Mouse (Mus musculus): Measurements from ENCODE around the gene Igf2bp1. TPM values are rescaled to one million over a fixed set of nuclear protein-coding genes. Genes with fewer than 3 reads are reported as not detected.

Igf2bp1 gene
- total RNA-seq (2022) = not detected

DNA sequence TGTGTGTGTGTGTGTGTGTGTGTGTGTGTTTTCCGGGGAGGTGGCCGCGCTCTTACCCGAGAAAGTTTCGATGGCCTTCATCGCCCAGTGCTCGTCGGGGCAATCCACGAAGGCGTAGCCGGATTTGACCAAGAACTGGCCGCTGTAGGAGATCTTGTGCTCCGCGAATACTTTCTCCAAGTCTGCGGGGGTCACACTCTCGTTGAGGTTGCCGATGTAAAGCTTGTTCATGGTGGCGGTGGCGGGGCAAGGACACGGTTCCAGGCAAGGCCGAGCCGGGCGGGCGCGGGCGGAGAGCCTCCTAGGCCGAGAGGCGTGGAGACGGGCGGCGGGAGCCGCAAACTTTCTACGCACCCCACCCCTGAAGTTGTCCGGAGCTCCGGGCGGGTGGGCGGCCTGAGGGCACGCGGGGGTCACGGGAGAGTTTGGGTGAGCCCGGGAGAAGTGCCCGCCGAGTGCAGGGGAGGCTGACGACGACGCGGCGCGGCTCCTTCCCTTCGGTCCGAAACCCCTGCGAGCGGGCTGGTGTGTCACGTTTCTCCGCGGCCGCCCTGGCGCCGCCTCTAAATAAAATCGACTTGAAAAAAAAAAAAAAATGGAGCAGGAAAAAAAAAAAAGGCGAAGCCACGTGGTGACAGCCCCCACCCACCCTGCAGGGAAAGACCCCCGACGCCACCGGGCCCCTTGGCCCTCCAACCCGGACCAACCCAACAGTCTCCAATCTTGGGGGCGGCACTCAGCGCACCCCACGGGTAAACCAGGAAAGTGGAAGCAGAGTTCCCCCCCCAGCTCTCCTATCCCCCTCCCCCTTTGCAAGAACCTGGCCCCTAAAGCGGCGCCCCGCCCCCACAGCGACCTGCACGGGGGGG is at the start of gene Igf2bp1:
Igf2bp1 (minus strand) TSS at position 538 of the 869 bp plus-strand sequence.
- DNase-seq (ENCODE audit: low spot score in 2 of 2) = no peak

- no peak for DNase-seq (ENCODE audit: low spot score in 2 of 2)
Measured at GRCm38 (mm10) chr11:96050854-96051253, 45.1 kb upstream of the Igf2bp1 start.

- no peak for DNase-seq (ENCODE audit: low spot score in 2 of 2)
Measured at GRCm38 (mm10) chr11:96049939-96050338, 44.2 kb upstream of the Igf2bp1 start.

DNA sequence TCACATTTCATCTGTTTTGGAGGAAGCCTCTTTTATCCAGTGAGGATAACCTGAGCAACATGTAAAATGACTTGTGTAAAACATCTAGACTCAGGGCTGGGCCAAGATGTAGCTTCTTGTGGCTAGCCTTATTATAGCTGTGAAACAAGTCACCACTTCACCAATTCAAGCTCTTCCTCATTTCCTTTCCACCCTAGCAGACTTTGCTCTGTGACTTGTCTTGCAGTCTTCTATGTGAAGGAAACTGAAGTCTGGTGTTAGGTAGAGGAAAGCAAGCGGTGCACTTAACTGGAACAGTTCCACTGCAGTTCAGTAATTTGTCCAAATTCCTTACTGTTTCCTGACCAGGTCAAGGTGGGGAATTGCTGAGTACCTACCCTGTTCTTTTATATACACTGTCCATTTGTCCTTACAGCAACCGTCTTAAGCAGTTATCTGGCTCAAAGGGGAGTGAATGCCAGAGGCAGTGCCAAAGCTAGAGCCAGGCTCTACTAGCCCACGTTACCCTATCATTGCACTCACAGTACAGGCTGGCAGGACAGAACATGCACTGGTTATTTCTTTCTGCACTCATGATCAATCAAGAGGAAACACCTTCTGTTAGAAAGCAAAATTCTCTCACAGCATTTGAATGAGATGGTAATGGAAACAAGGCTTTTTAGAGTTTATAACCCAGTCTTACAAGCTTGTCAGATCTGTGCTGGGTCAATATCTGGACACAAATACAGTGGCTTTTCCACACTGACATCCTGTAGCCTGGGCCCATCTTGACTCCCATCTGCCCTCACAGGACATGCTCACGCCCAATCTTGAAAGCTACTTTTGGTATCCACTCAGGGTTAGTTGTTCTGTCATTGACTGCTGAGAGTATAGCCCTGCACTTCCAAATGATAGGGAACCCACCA is 42.0 kb upstream of the Igf2bp1 start:
- DNase-seq (ENCODE audit: low spot score in 2 of 2) = no peak

- no peak for DNase-seq (ENCODE audit: low spot score in 2 of 2)
Measured at GRCm38 (mm10) chr11:96046793-96047192, 41.1 kb upstream of the Igf2bp1 start.

DNA sequence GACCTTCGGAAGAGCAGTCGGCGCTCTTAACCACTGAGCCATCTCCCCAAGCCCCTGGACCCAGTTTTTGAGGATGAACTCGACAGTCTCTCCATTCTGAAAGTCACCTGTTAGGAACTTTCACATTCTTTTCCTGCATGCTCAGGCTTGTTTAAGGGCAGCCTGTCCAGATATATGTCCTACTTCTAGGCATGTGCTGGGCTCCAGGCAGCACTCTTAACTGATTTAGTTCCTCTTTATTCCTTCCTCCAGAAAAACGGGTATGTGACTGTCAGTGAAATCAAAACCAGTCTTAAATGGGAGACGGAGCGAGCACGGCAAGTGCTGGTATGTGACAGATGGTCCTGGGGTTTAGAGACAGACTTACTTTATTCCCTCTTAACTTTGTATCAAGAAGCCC is 40.3 kb upstream of the Igf2bp1 start:
- DNase-seq (ENCODE audit: low spot score in 2 of 2) = no peak

GRCm38 (mm10) chr11:96044803-96045567 is 39.2 kb upstream of the Igf2bp1 start:
- no peak for DNase-seq (ENCODE audit: low spot score in 2 of 2)

GRCm38 (mm10) chr11:96038560-96038959 is 32.8 kb upstream of the Igf2bp1 start:
- no peak for DNase-seq (ENCODE audit: low spot score in 2 of 2)

- no peak for DNase-seq (ENCODE audit: low spot score in 2 of 2)
Measured at GRCm38 (mm10) chr11:96037499-96037898, 31.8 kb upstream of the Igf2bp1 start.

DNA sequence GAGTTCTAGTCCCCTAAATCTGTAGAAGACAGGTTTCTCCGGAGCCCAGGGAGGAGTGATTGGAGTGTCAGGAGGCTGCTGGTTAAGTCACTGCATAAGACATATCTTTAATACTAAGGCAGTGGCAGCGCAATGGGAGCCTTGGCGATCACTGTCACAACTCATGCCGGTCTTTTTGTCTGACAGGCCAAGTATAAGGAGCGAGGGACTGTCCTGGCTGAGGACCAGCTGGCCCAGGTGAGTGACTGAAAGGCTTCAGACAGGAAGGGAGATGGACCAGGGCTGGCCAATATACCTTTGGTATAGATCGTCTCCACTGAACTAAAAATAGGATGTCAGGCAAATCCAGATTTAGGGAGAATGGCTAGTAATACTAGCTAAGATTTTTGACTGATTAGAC is 29.4 kb upstream of the Igf2bp1 start:
- DNase-seq (ENCODE audit: low spot score in 2 of 2) = no peak

DNA sequence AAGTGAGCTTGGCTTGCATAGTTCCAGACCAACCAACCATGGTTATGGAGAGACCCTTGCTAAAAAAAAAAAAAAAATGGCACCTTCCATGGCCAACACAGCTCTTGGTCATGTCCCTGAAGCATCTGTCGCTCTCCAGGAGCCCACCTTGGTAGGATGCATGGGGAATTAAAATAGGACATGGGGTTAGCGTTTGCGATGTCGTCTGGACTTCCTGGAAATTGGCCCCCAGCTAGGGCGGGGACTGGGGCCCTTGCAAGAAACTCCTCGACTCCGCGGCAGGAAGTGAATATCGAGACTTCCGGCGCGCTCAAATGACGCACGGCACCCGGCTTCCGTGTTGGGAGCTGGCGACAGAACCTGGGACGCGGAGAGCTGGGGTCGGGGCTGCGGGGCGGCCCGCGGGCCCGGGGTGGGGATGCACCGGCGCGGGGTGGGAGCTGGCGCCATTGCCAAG is 28.9 kb upstream of the Igf2bp1 start, which contains the start of gene Snf8:
Snf8 (plus strand) TSS at position 290 of the 457 bp plus-strand sequence.
- peak; percentile 91 to 94 for DNase-seq (ENCODE audit: low spot score in 2 of 2)

- DNase-seq (ENCODE audit: low spot score in 2 of 2) = no peak
Measured at GRCm38 (mm10) chr11:96034116-96034515, 28.4 kb upstream of the Igf2bp1 start.

DNA sequence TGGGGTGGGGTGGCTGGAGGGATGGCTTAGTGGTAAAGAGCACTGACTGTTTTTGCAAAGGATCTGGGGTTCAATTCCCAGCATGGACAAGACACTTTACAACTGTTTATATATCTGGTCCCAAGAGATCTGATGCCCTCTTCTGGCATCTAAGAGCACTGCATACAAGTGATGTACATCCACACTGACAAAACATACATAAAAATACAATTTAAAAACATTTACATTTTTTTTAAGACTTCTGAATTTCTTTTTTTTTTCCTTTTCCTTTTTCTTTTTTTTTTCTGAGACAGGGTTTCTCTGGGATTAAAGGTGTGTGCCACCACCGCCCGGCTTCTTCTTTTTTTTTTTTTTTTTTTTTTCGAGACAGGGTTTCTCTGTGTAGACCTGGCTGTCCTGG is 27.5 kb upstream of the Igf2bp1 start:
- no peak for DNase-seq (ENCODE audit: low spot score in 2 of 2)

DNA sequence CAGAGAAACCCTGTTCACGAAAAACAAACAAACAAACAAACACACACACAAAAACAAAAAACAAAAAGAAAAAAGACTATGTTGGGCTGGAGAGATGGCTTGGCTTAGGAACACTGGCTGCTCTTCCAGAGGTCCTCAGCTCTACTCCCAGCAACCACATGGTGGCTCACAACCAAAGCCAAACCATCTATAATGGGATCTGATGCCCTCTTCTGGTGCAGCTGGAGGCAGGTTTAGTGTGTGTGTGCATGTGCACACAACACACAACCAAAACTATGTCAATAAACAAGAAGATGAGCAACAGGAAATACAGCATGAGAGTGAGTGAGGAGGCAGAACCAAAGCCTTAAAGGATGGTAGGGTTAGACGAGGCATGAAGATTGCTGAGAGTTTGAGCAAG is 26.0 kb upstream of the Igf2bp1 start:
- no peak for DNase-seq (ENCODE audit: low spot score in 2 of 2)

GRCm38 (mm10) chr11:96030571-96030970 is 24.8 kb upstream of the Igf2bp1 start:
- no peak for DNase-seq (ENCODE audit: low spot score in 2 of 2)

- no peak for DNase-seq (ENCODE audit: low spot score in 2 of 2)
Measured at GRCm38 (mm10) chr11:96028130-96028529, 22.4 kb upstream of the Igf2bp1 start.

DNA sequence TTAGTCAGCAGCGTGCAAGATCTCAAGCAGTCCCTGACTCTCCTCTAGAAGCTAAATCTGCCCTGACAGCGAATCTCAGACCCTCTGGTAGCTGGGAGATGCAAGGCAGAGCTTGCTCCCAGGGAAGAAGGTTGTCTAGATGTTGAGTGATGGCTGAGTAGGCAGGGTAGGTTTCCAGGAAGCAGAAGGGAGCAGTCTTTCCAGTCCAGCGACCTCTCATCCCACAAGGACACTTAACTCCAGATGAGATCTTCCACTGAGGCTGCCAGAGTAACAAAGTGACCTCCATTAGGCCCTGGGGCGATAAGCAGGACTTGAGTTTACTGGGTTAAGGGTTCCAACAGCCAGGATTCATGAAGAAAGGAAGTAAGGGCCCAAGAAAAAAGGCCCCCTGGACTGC is 14.9 kb upstream of the Igf2bp1 start:
- DNase-seq (ENCODE audit: low spot score in 2 of 2) = no peak

- no peak for DNase-seq (ENCODE audit: low spot score in 2 of 2)
Measured at GRCm38 (mm10) chr11:96017941-96018351, 12.2 kb upstream of the Igf2bp1 start.

DNA sequence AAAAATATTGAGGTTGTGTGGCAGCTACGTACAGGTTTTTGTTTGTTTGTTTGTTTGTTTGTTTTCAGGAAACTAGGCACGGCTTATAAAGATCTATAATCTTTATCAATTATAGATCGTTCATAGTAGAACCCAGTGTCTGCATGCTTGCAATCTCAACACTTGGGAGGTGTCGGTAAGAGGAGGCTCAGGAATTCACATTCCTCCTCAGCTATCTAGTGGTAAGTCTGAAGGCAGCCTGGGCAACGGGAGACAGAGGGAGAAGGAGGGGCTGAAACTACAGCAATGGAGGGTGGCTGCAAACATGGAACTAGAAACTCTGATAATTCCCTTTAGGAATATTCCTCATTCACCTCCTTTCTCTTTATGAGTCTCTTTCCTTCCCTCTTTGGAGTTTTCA is 9.7 kb upstream of the Igf2bp1 start:
- no peak for DNase-seq (ENCODE audit: low spot score in 2 of 2)

DNA sequence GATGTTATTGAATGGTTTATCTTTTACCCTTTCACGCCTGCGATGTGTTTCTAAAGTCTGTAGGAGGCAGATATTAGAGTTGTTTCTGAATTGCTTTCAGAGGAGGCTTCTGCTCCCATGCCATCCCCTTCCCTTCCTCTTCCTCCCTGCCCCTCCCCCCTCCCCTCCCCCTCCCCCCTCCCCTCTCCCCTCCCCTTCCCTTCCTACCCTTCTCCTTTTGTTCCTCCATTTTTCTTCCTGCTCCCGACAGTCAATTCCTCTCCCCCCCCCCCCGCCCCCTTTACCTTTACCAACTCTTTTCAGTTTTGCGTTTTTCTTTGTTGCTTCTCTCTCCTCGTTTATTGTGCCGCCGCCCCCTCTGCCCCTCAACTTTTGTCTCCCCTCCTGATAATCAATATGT is 6.2 kb upstream of the Igf2bp1 start:
- DNase-seq (ENCODE audit: low spot score in 2 of 2) = no peak

DNA sequence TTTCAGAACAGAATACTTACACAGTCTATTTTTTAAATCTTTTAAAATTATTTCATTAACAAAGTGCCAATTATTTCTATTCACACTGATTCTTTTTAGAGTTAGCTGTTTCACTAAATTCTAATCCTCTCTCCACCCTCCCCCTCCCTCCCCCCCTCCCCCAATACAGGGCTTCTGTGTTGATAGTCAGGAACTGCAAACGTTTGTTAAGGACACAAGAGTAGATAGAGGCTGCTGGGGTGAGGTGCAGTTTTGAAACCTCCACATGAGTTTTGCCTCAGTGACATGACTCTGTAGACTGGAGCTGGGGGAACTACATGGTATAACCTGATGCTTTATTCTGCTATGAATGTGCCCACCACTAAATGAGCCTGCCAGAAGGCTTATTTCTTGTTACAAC is 3.1 kb upstream of the Igf2bp1 start:
- DNase-seq (ENCODE audit: low spot score in 2 of 2) = no peak

Data from layer of hippocampus, adult 8-10 months (tissue).